Mouse (Mus musculus) G1E (cell line): ENCODE measurements around the gene Ift43.

Experiments used
- CTCF ChIP-seq: IDR thresholded peaks from 2 replicates; pipeline ENCODE4 v1.5.1; 2012; ENCODE audit warnings: low read depth, low read length, inconsistent platforms, mixed read lengths
- GATA1 ChIP-seq: IDR thresholded peaks from 2 replicates; pipeline ENCODE4 v1.6.1; 2012; ENCODE audit warnings: borderline replicate concordance, low read length, inconsistent platforms, mixed read lengths
- GATA2 ChIP-seq: IDR thresholded peaks from 2 replicates; pipeline ENCODE4 v1.6.1; 2012; ENCODE audit warnings: low read depth, low read length, inconsistent platforms, borderline replicate concordance
- POLR2AphosphoS5 ChIP-seq: IDR thresholded peaks from 2 replicates; pipeline ENCODE4 v1.6.1; 2012; ENCODE audit warnings: low read depth, low read length, inconsistent platforms; ENCODE audit not compliant: insufficient replicate concordance
- TAL1 ChIP-seq: conservative IDR thresholded peaks from 2 replicates; pipeline ENCODE4 v1.6.1; 2012; ENCODE audit warnings: low read depth, low read length, inconsistent platforms, mixed read lengths

GRCm38 (mm10) chr12:86135691-86136090, 53.4 kb downstream of the Ift43 start:
- TF ChIP-seq CTCF (no peak), TAL1 (no peak), GATA1 (no peak), GATA2 (no peak), POLR2AphosphoS5 (no peak)
